Mouse (Mus musculus): Measurements from ENCODE around the gene Sik2. TPM values are rescaled to one million over a fixed set of nuclear protein-coding genes. Genes with fewer than 3 reads are reported as not detected.

The Sik2 gene
- polyA plus RNA-seq, 1 experiment from 2014 or later = 11.0 TPM

DNA sequence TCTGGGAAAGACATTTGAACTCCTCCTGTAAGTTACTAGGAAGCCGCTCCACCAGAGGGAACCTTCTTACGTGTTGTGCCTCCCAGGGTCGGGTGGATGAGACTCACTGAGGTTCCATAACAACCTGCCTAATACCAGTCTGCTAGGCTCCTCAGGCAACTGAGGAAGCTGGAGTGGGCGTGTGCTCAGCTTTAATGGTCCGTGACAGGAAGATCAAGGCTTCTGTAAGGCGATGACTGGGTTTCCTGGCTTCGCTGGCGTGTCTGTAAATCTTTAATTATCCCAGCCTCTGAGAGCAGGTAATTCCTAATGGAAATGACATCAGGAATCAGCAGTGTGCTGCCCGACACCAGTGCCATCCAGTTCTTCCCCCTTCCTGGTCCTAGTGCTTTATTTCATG lies 163.3 kb downstream of the Sik2 start:
- Histone ChIP-seq H3K36me3 (ENCODE audit: control insufficient read depth, insufficient read depth, low read length) (no peaks in the 10 kb centered on the region; the same call in none of the 2 replicates), H3K27me3 (ENCODE audit: control insufficient read depth, insufficient read depth, low read length) (no peaks in the 10 kb centered on the region), H3K4me2 (ENCODE audit: low read depth, severe bottlenecking) (no peak overlapping the region), H3K27ac (replicated peaks; ENCODE audit: low read depth, low read length) (no peak overlapping the region), H3K4me1 (ENCODE audit: control insufficient read depth, insufficient read depth, low read length) (no peaks in the 10 kb centered on the region), H3K9me3 (ENCODE audit: control insufficient read depth, low read length) (no peaks in the 10 kb centered on the region), H3K4me3 (ENCODE audit: low read depth, low read length) (no peak overlapping the region), H3K9ac (ENCODE audit: low read length) (no peak overlapping the region)
- DNase-seq (ENCODE audit: low spot score) (no peak), ATAC-seq (ENCODE audit: insufficient number of reproducible peaks, low FRiP score, low TSS enrichment, low read depth) (no peak)
- 56% methylated on average over 9 of the region's 9 CpGs for WGBS

DNA sequence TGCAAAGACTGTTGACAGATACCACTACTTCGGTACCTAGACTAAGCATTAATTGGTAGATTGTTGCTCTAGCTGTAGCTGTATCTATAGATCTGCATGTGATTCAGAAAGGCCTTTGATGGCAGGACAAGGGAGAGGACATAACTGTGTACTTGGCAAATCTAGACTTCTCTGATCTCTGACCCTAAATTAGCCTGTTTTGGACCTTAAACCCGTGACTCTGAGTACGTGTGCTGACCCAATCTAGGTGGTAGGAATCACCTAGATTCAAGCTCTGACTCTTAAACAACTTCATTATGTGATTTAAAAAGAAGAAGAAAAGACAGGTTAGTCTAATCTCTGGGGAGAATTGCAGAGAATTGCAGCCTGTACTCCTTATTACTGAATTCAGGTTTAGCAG lies 163.8 kb downstream of the Sik2 start, which contains the start of gene Ppp2r1b:
Gene Ppp2r1b (plus strand): TSS at position 221 of the 400 bp plus-strand sequence.
- 92% methylated on average over 3 of the region's 3 CpGs for WGBS

More for the DNA sequence above, 163.8 kb downstream of the Sik2 start, which contains the start of gene Ppp2r1b:
- no peak for DNase-seq (ENCODE audit: low spot score)
- no peaks in the 10 kb centered on the region for H3K4me1 ChIP-seq (ENCODE audit: control insufficient read depth, insufficient read depth, low read length)
- no peak within 1 kb of the TSS for H3K9ac ChIP-seq (ENCODE audit: low read length)
- no peaks in the 10 kb centered on the region for H3K27me3 ChIP-seq (ENCODE audit: control insufficient read depth, insufficient read depth, low read length)
- H3K4me2 ChIP-seq (ENCODE audit: low read depth, severe bottlenecking) = no peak within 1 kb of the TSS
- ATAC-seq (ENCODE audit: insufficient number of reproducible peaks, low FRiP score, low TSS enrichment, low read depth) = no peak
- no peaks in the 10 kb centered on the region for H3K9me3 ChIP-seq (ENCODE audit: control insufficient read depth, low read length)
- H3K4me3 ChIP-seq (ENCODE audit: low read depth, low read length) = no peak within 1 kb of the TSS
- no peak within 1 kb of the TSS for H3K27ac ChIP-seq (replicated peaks; ENCODE audit: low read depth, low read length)
- H3K36me3 ChIP-seq (ENCODE audit: control insufficient read depth, insufficient read depth, low read length) = no peaks in the 10 kb centered on the region; the same call in none of the 2 replicates

Other genes with a start within 250 kb of the Sik2 start
- 11.8 and 12.5 TPM in 2 replicates for gene Fdxacb1, start 240.8 kb downstream of the Sik2 start, polyA plus RNA-seq (2014; fragmentation: Nextera tagmentation; extraction: Ambion mirVana)
- 36.9 and 40.4 TPM in 2 replicates for gene Alg9, start 234.1 kb downstream of the Sik2 start, polyA plus RNA-seq (2014; fragmentation: Nextera tagmentation; extraction: Ambion mirVana)
- gene 1110032A03Rik, start 233.6 kb downstream of the Sik2 start, polyA plus RNA-seq (2014; fragmentation: Nextera tagmentation; extraction: Ambion mirVana) = 28.9 and 30.7 TPM in 2 replicates
- gene Ppp2r1b, start 163.8 kb downstream of the Sik2 start, polyA plus RNA-seq (2014; fragmentation: Nextera tagmentation; extraction: Ambion mirVana) = 126 and 133 TPM in 2 replicates
- gene Btg4, start 51.8 kb upstream of the Sik2 start, polyA plus RNA-seq (2014; fragmentation: Nextera tagmentation; extraction: Ambion mirVana) = not detected in 2 replicates
- gene Layn, start 68.0 kb upstream of the Sik2 start, polyA plus RNA-seq (2014; fragmentation: Nextera tagmentation; extraction: Ambion mirVana) = 3.4 and 3.9 TPM in 2 replicates
- gene 4833427G06Rik, start 93.0 kb upstream of the Sik2 start, polyA plus RNA-seq (2014; fragmentation: Nextera tagmentation; extraction: Ambion mirVana) = not detected in 2 replicates
- gene Gm32742, start 156.4 kb upstream of the Sik2 start, polyA plus RNA-seq (2014; fragmentation: Nextera tagmentation; extraction: Ambion mirVana) = 0.01 TPM in 1 of 2 replicates, not detected in the other
- not detected in 2 replicates for gene Pou2af1, start 204.6 kb upstream of the Sik2 start, polyA plus RNA-seq (2014; fragmentation: Nextera tagmentation; extraction: Ambion mirVana)

Measured in limb, embryonic 11.5 days (tissue).